Mouse (Mus musculus): ENCODE results near the gene Rgma. TPM values are rescaled to one million over a fixed set of nuclear protein-coding genes. Genes with fewer than 3 reads are reported as not detected.

Gene Rgma
- total and polyA plus RNA-seq, 3 experiments: 0.04 to 0.07 TPM; not detected in 1

GRCm38 (mm10) chr7:73372352-73372970, 2.8 kb upstream of the Rgma start:
- H3K9me3 ChIP-seq (replicated peaks; ENCODE audit: low read length): peaks cover 7% of the 10 kb centered on the region
- dilution Hi-C loops (cut with MboI; ENCODE audit: extremely low pct_ligation_motif_present, extremely low pct_unique_long_range_greater_than_20kb, low sequenced_read_pairs): no loop called here
- in situ Hi-C loops (cut with MboI; ENCODE audit: low pct_ligation_motif_present, low pct_unique_long_range_greater_than_20kb, low sequenced_read_pairs): no loop called here
- TF ChIP-seq RCOR1 (conservative IDR thresholded peaks at IDR 0.05; ENCODE audit: low read depth, low read length): no peak
- TF ChIP-seq TCF12 (IDR thresholded peaks at IDR 0.05; ENCODE audit: low read depth, low read length): no peak
- TF ChIP-seq EP300 (IDR thresholded peaks at IDR 0.05; ENCODE audit: low read length): no peak
- TF ChIP-seq PAX5 (IDR thresholded peaks at IDR 0.05; ENCODE audit: low read length): no peak
- TF ChIP-seq NRF1 (IDR thresholded peaks at IDR 0.05; ENCODE audit: low read depth, low read length): no peak
- TF ChIP-seq MAZ (IDR thresholded peaks at IDR 0.05; ENCODE audit: low read depth, low read length): no peak
- no peak for TF ChIP-seq ETS1 (conservative IDR thresholded peaks at IDR 0.05; ENCODE audit: low read depth, low read length)
- TF ChIP-seq GABPA (IDR thresholded peaks at IDR 0.05; ENCODE audit: insufficient replicate concordance, low read depth, low read length): no peak
- no peak for TF ChIP-seq MAFK (IDR thresholded peaks at IDR 0.05; ENCODE audit: insufficient replicate concordance, low read length)
- no peak for TF ChIP-seq UBTF (IDR thresholded peaks at IDR 0.05; ENCODE audit: low read depth, low read length)
- no peak for TF ChIP-seq USF1 (IDR thresholded peaks at IDR 0.05; ENCODE audit: low read depth, low read length)
- TF ChIP-seq SIN3A (IDR thresholded peaks at IDR 0.05; ENCODE audit: low read length): no peak
- no peak for TF ChIP-seq ELF1 (IDR thresholded peaks at IDR 0.05; ENCODE audit: low read depth, low read length)
- TF ChIP-seq ZNF384 (IDR thresholded peaks at IDR 0.05; ENCODE audit: low read depth, low read length): no peak
- no peak for TF ChIP-seq JUN (IDR thresholded peaks at IDR 0.05; ENCODE audit: insufficient read depth, low read depth, low read length)
- no peak for TF ChIP-seq KAT2A (IDR thresholded peaks at IDR 0.05; ENCODE audit: insufficient replicate concordance, low read length)
- no peaks in the 10 kb centered on the region for H3K79me2 ChIP-seq (replicated peaks; ENCODE audit: control insufficient read depth, extremely low read depth, insufficient read depth, poor library complexity, severe bottlenecking)
- H3K4me3 ChIP-seq (replicated peaks in 1 of 3; ENCODE audit: low read depth in 2 of 3, low read length in 2 of 3, poor library complexity in 1 of 3): peak overlapping the region in 1 of 3 experiments; percentile 12
- H3K4me2 ChIP-seq (ENCODE audit: insufficient read depth, low read depth, poor library complexity, severe bottlenecking): peak overlapping the region; percentile 54
- H3K9ac ChIP-seq (ENCODE audit: insufficient read depth, low read depth): no peak overlapping the region; the same call in 1 of the 2 replicates
- peaks cover 0 to 3% of the 10 kb centered on the region in 2 experiments; a peak in 1 of 4 replicates for H3K4me1 ChIP-seq (ENCODE audit: control insufficient read depth in 1 of 2, insufficient read depth in 2 of 2)
- H3K36me3 ChIP-seq (replicated peaks in 1 of 2; ENCODE audit: control insufficient read depth in 1 of 2, insufficient read depth in 1 of 2, low read length in 1 of 2): no peaks in the 10 kb centered on the region
- DNase-seq (ENCODE audit: extremely low read depth): no peak
- H3K27me3 ChIP-seq (replicated peaks): peaks cover 7% of the 10 kb centered on the region
- no peak overlapping the region for H3K27ac ChIP-seq (ENCODE audit: insufficient read depth, low read depth)

GRCm38 (mm10) chr7:73374727-73375126, 582 bp upstream of the Rgma start:
- dilution Hi-C loops (cut with MboI; ENCODE audit: extremely low pct_ligation_motif_present, extremely low pct_unique_long_range_greater_than_20kb, low sequenced_read_pairs): no loop called here
- peaks cover 8% of the 10 kb centered on the region for H3K27me3 ChIP-seq (replicated peaks)

More at GRCm38 (mm10) chr7:73374727-73375126, 582 bp upstream of the Rgma start:
- no peak overlapping the region for H3K27ac ChIP-seq (ENCODE audit: insufficient read depth, low read depth)
- H3K9me3 ChIP-seq (replicated peaks; ENCODE audit: low read length): peaks cover 7% of the 10 kb centered on the region
- TF ChIP-seq ELF1 (IDR thresholded peaks at IDR 0.05; ENCODE audit: low read depth, low read length) (no peak), USF2 (conservative IDR thresholded peaks at IDR 0.05; ENCODE audit: low read depth, low read length) (no peak), ZNF384 (IDR thresholded peaks at IDR 0.05; ENCODE audit: low read depth, low read length) (no peak), PAX5 (IDR thresholded peaks at IDR 0.05; ENCODE audit: low read length) (no peak), MAZ (IDR thresholded peaks at IDR 0.05; ENCODE audit: low read depth, low read length) (no peak), ZKSCAN1 (IDR thresholded peaks at IDR 0.05; ENCODE audit: borderline replicate concordance, low read depth, low read length) (no peak), SIN3A (IDR thresholded peaks at IDR 0.05; ENCODE audit: low read length) (no peak), KAT2A (IDR thresholded peaks at IDR 0.05; ENCODE audit: insufficient replicate concordance, low read length) (no peak), IRF4 (IDR thresholded peaks at IDR 0.05; ENCODE audit: low read depth, low read length) (no peak), BHLHE40 (IDR thresholded peaks at IDR 0.05; ENCODE audit: low read depth, low read length) (no peak), EP300 (IDR thresholded peaks at IDR 0.05; ENCODE audit: low read length) (no peak), TCF12 (IDR thresholded peaks at IDR 0.05; ENCODE audit: low read depth, low read length) (no peak), POLR2A (IDR thresholded peaks at IDR 0.05; ENCODE audit: low read depth, low read length) (no peak), MYC (IDR thresholded peaks at IDR 0.05; ENCODE audit: low read depth, low read length) (no peak), ZC3H11A (IDR thresholded peaks at IDR 0.05; ENCODE audit: low read depth, low read length) (no peak)
- no peak overlapping the region for H3K9ac ChIP-seq (ENCODE audit: insufficient read depth, low read depth)
- DNase-seq (ENCODE audit: extremely low read depth): no peak
- H3K4me1 ChIP-seq (ENCODE audit: control insufficient read depth in 1 of 2, insufficient read depth in 2 of 2): peaks cover 0 to 3% of the 10 kb centered on the region in 2 experiments; a peak in 1 of 4 replicates
- no peak overlapping the region for H3K4me3 ChIP-seq (replicated peaks in 1 of 3; ENCODE audit: low read depth in 2 of 3, low read length in 2 of 3, poor library complexity in 1 of 3)
- H3K4me2 ChIP-seq (ENCODE audit: insufficient read depth, low read depth, poor library complexity, severe bottlenecking): no peak overlapping the region
- in situ Hi-C loops (cut with MboI; ENCODE audit: low pct_ligation_motif_present, low pct_unique_long_range_greater_than_20kb, low sequenced_read_pairs): loop anchor here (25.0 kb wide), 1 partner anchor 987 kb away; no protein-coding TSS in a partner anchor
- no peaks in the 10 kb centered on the region for H3K36me3 ChIP-seq (replicated peaks in 1 of 2; ENCODE audit: control insufficient read depth in 1 of 2, insufficient read depth in 1 of 2, low read length in 1 of 2)
- H3K79me2 ChIP-seq (replicated peaks; ENCODE audit: control insufficient read depth, extremely low read depth, insufficient read depth, poor library complexity, severe bottlenecking): no peaks in the 10 kb centered on the region
